Mouse (Mus musculus) cortical plate, adult 2 months (tissue): Measurements from ENCODE around the gene Setdb1. TPM values are rescaled to one million over a fixed set of nuclear protein-coding genes. Genes with fewer than 3 reads are reported as not detected.
A peak's percentile ranks its signal among the peaks of the same experiment; 100 is the strongest.

ENCODE experiments used
- H3K27ac ChIP-seq: fragments of 200-500 bp; 2 replicates; pipeline ENCODE4 v1.5.1; 2012; ENCODE audit warnings: low read length, control low read depth, inconsistent platforms; ENCODE audit not compliant: insufficient read depth
- H3K4me1 ChIP-seq: fragments of 200-500 bp; 2 replicates; pipeline ENCODE4 v1.6.1; 2011; ENCODE audit warnings: low read length; ENCODE audit not compliant: control insufficient read depth, insufficient read depth
- H3K4me3 ChIP-seq: fragments of 200-500 bp; 2 replicates; pipeline ENCODE4 v1.5.1; 2011; ENCODE audit warnings: mild to moderate bottlenecking, low read length, control low read depth; ENCODE audit not compliant: insufficient read depth
- CTCF ChIP-seq: fragments of 200-500 bp; IDR thresholded peaks from 2 replicates; pipeline ENCODE4 v1.5.1; 2011; ENCODE audit warnings: mild to moderate bottlenecking, control low read depth, low read length; ENCODE audit not compliant: insufficient read depth; ENCODE audit errors: extremely low read depth
- POLR2A ChIP-seq: fragments of 200-500 bp; IDR thresholded peaks from 2 replicates; pipeline ENCODE4 v1.6.1; 2011; ENCODE audit warnings: mild to moderate bottlenecking, low read length, control low read depth; ENCODE audit not compliant: insufficient read depth; ENCODE audit errors: extremely low read depth
- polyA plus RNA-seq: library from polyadenylated mRNA; depleted of rRNA; stranded (reverse); fragments of >200 nt; gene quantifications from 2 replicates; pipeline ENCODE4 v1.2.3, GENCODE M21; 2012; rRNA removed

Gene Setdb1
- polyA plus RNA-seq, 1 experiment, result 34.6 TPM

- Histone ChIP-seq H3K4me1 (peaks cover 3% of the 10 kb centered on the region), H3K27ac (peak overlapping the region; percentile 92), H3K4me3 (peak overlapping the region; percentile 44)
- TF ChIP-seq CTCF (peak; percentile 23; the same call in 1 of the 2 replicates), POLR2A (peak; percentile 65; the same call in 1 of the 2 replicates)
Observed at GRCm38 (mm10) chr3:95282865-95283588, 74.0 kb downstream of the Setdb1 start.

GRCm38 (mm10) chr3:95282381-95282864 lies 74.6 kb downstream of the Setdb1 start:
- H3K4me1 ChIP-seq, result peaks cover 3% of the 10 kb centered on the region
- H3K27ac ChIP-seq, result peak overlapping the region; percentile 92
- H3K4me3 ChIP-seq, result peak overlapping the region; percentile 44
- TF ChIP-seq POLR2A, result no peak
- TF ChIP-seq CTCF, result no peak

GRCm38 (mm10) chr3:95281216-95282126 lies 75.5 kb downstream of the Setdb1 start, which contains the start of the genes Mindy1 and Prune1:
Mindy1 (plus strand) TSS chr3:95281345.
Prune1 (minus strand) TSS chr3:95282076.
- TF ChIP-seq CTCF (no peak), POLR2A (peak; percentile 64)
- Histone ChIP-seq H3K4me1 (peaks cover 4% of the 10 kb centered on the region), H3K4me3 (peak within 1 kb of the TSS; percentile 80), H3K27ac (peak within 1 kb of the TSS; percentile 92)

- TF ChIP-seq CTCF, result no peak
- no peak for TF ChIP-seq POLR2A
- H3K4me1 ChIP-seq, result peaks cover 4% of the 10 kb centered on the region
- H3K4me3 ChIP-seq, result peak overlapping the region; percentile 80
- peak overlapping the region; percentile 70 for H3K27ac ChIP-seq
Observed at GRCm38 (mm10) chr3:95280747-95281146, 76.3 kb downstream of the Setdb1 start.

- Histone ChIP-seq H3K4me1 (peaks cover 2% of the 10 kb centered on the region; the same call in 1 of the 2 replicates), H3K4me3 (no peak overlapping the region), H3K27ac (no peak overlapping the region)
- TF ChIP-seq CTCF, result no peak
- TF ChIP-seq POLR2A, result no peak
Observed at GRCm38 (mm10) chr3:95277149-95277551, 79.9 kb downstream of the Setdb1 start.

GRCm38 (mm10) chr3:95276428-95276934 lies 80.5 kb downstream of the Setdb1 start:
- Histone ChIP-seq H3K27ac (no peak overlapping the region), H3K4me1 (peaks cover 2% of the 10 kb centered on the region; the same call in 1 of the 2 replicates), H3K4me3 (no peak overlapping the region)
- TF ChIP-seq POLR2A (no peak), CTCF (no peak)

GRCm38 (mm10) chr3:95275161-95275560 lies 81.8 kb downstream of the Setdb1 start:
- peaks cover 2% of the 10 kb centered on the region; the same call in 1 of the 2 replicates for H3K4me1 ChIP-seq
- H3K27ac ChIP-seq, result no peak overlapping the region
- TF ChIP-seq CTCF (no peak), POLR2A (no peak)

GRCm38 (mm10) chr3:95274453-95274852 lies 82.5 kb downstream of the Setdb1 start:
- peaks cover 2% of the 10 kb centered on the region; the same call in 1 of the 2 replicates for H3K4me1 ChIP-seq
- H3K4me3 ChIP-seq, result no peak overlapping the region
- TF ChIP-seq CTCF, result no peak
- no peak for TF ChIP-seq POLR2A
- no peak overlapping the region for H3K27ac ChIP-seq

More at GRCm38 (mm10) chr3:95275161-95275560, 81.8 kb downstream of the Setdb1 start:
- no peak overlapping the region for H3K4me3 ChIP-seq

Other genes starting within 250 kb of the Setdb1 start
- 48.0 and 52.4 TPM in 2 replicates for gene Vps72, start 246.2 kb downstream of the Setdb1 start, polyA plus RNA-seq
- 0.72 and 0.77 TPM in 2 replicates for gene Tmod4, start 232.7 kb downstream of the Setdb1 start, polyA plus RNA-seq
- gene Scnm1, start 223.2 kb downstream of the Setdb1 start, polyA plus RNA-seq, result 114 and 124 TPM in 2 replicates
- 21.4 and 21.6 TPM in 2 replicates for gene Lysmd1, start 223.1 kb downstream of the Setdb1 start, polyA plus RNA-seq
- gene Tnfaip8l2, start 214.8 kb downstream of the Setdb1 start, polyA plus RNA-seq, result 5.1 and 5.2 TPM in 2 replicates
- gene Sema6c, start 196.7 kb downstream of the Setdb1 start, polyA plus RNA-seq, result 26.1 and 29.0 TPM in 2 replicates
- 12.1 and 12.8 TPM in 2 replicates for gene Gabpb2, start 139.3 kb downstream of the Setdb1 start, polyA plus RNA-seq
- gene Cdc42se1, start 128.5 kb downstream of the Setdb1 start, polyA plus RNA-seq, result 65.4 and 66.6 TPM in 2 replicates
- gene Mllt11, start 125.0 kb downstream of the Setdb1 start, polyA plus RNA-seq, result 428 and 469 TPM in 2 replicates
- 0.23 and 0.25 TPM in 2 replicates for gene Gm128, start 115.6 kb downstream of the Setdb1 start, polyA plus RNA-seq
- 0.17 and 0.61 TPM in 2 replicates for gene Bnipl, start 106.0 kb downstream of the Setdb1 start, polyA plus RNA-seq
- gene Mindy1, start 75.9 kb downstream of the Setdb1 start, polyA plus RNA-seq, result 29.6 and 33.9 TPM in 2 replicates
- gene Prune1, start 75.1 kb downstream of the Setdb1 start, polyA plus RNA-seq, result 24.8 and 26.2 TPM in 2 replicates
- 2.3 and 2.4 TPM in 2 replicates for gene Anxa9, start 50.0 kb downstream of the Setdb1 start, polyA plus RNA-seq
- 101 and 110 TPM in 2 replicates for gene Cers2, start 42.4 kb downstream of the Setdb1 start, polyA plus RNA-seq
- gene 4930558C23Rik, start 45.6 kb upstream of the Setdb1 start, polyA plus RNA-seq, result not detected in 2 replicates
- 42.3 and 47.6 TPM in 2 replicates for gene Arnt, start 77.2 kb upstream of the Setdb1 start, polyA plus RNA-seq
- gene Ctsk, start 142.1 kb upstream of the Setdb1 start, polyA plus RNA-seq, result 5.5 and 6.7 TPM in 2 replicates
- 95.5 and 100 TPM in 2 replicates for gene Ctss, start 169.6 kb upstream of the Setdb1 start, polyA plus RNA-seq
- not detected in 2 replicates for gene Hormad1, start 202.5 kb upstream of the Setdb1 start, polyA plus RNA-seq
- 15.5 and 15.9 TPM in 2 replicates for gene Golph3l, start 231.7 kb upstream of the Setdb1 start, polyA plus RNA-seq